Mouse (Mus musculus) kidney, postnatal 0 days (tissue): ENCODE results near the gene Hist1h2ab. TPM values are rescaled to one million over a fixed set of nuclear protein-coding genes. Genes with fewer than 3 reads are reported as not detected.
"Not testable (repeated sequence)": the region's sequence is repeated elsewhere in the genome, so short reads cannot be mapped to it uniquely, and the experiment has no call there.

Source experiments
- ATAC-seq: fragments of 200-750 bp; cut with Nextera tagmentation; replicated peaks from 2 replicates; pipeline ENCODE4 v1.8.0; 2017; ENCODE audit warnings: low read depth, moderate number of reproducible peaks, moderate TSS enrichment, moderate library complexity; ENCODE audit not compliant: low FRiP score
- DNase-seq: peaks from one replicate; pipeline ENCODE4 v3.0.0-alpha.2; 2016; ENCODE audit warnings: low spot score
- H3K27ac ChIP-seq: fragments of 300-500 bp; sonication (generic); 2 replicates; pipeline ENCODE4 v1.5.1; 2014; ENCODE audit warnings: mild to moderate bottlenecking
- H3K27me3 ChIP-seq: fragments of 300-500 bp; sonication (generic); 2 replicates; pipeline ENCODE4 v1.6.1; 2014; ENCODE audit warnings: low read length, mixed read lengths; ENCODE audit not compliant: insufficient read depth
- H3K36me3 ChIP-seq: fragments of 300-500 bp; sonication (generic); 2 replicates; pipeline ENCODE4 v1.6.1; 2014; ENCODE audit warnings: low read length, mixed read lengths; ENCODE audit not compliant: insufficient read depth
- H3K4me1 ChIP-seq: fragments of 300-500 bp; sonication (generic); replicated peaks from 2 replicates; pipeline ENCODE4 v1.6.1; 2014; ENCODE audit warnings: antibody characterized with exemption, low read length, mixed read lengths; ENCODE audit not compliant: insufficient read depth
- H3K4me2 ChIP-seq: fragments of 300-500 bp; sonication (generic); 2 replicates; pipeline ENCODE4 v1.6.1; 2014; ENCODE audit warnings: mild to moderate bottlenecking, low read length, moderate library complexity, mixed read lengths
- H3K4me3 ChIP-seq: fragments of 300-500 bp; sonication (generic); replicated peaks from 2 replicates; pipeline ENCODE4 v1.5.1; 2014; ENCODE audit warnings: low read depth, low read length
- H3K9ac ChIP-seq: fragments of 300-500 bp; sonication (generic); 2 replicates; pipeline ENCODE4 v1.6.1; 2014; ENCODE audit warnings: low read depth, low read length
- H3K9me3 ChIP-seq: fragments of 300-500 bp; sonication (generic); replicated peaks from 2 replicates; pipeline ENCODE4 v1.6.1; 2016; ENCODE audit warnings: low read length, inconsistent platforms, mixed read lengths
- CTCF ChIP-seq: IDR thresholded peaks from 2 replicates; pipeline ENCODE4 v1.5.1; 2016; ENCODE audit warnings: antibody characterized with exemption, low read depth, mild to moderate bottlenecking, moderate library complexity
- WGBS: fragments of 180-500 bp; shearing (Covaris S2); extraction: QIAGEN DNeasy Blood & Tissue Kit; methylation state at CpG from one replicate; pipeline ENCODE4 v1.1.7; 2014; 5-methylcytosine and 5-hydroxymethylcytosine counted together
- polyA plus RNA-seq: library from polyadenylated mRNA; unstranded; fragments of >200 nt; fragmentation: Nextera tagmentation; extraction: Ambion mirVana; gene quantifications from 2 replicates; pipeline ENCODE4 v1.2.1, GENCODE M21; 2015

Gene Hist1h2ab
- polyA plus RNA-seq, 1 experiment from 2014 or later = 26.6 TPM

DNA sequence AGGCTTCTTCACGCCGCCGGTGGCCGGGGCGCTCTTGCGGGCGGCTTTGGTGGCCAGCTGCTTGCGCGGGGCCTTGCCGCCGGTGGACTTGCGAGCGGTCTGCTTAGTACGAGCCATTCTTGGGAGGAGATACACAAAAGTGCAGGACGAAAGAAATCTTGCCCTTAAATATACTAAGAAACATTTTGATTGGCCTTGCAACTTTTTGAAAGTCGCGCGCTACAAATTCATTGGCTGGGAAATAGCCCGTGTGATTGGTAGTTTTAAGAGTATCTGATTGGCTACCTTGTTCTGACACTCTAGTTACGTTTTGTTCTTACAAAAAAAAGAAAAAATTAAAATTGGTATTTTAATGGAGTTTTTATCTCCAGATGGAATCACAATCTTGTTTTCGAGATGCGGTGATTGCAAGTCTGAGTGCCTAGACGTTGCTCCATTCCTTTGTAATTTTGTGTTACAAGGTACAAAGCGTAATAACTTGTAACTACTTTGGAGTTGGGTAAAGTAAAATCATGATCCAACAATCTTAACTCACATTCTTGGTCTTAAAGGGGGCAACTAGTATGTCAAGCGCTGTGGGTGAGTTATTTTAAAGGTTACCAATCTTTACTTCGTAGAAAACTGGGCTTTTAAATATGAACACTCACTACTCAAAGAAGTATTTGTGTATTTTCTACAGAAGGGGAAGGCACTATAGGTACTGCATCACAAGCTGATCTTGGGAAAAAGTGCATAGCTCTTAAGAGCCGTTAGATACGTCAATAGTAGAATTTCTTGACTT, 5.4 kb upstream of the Hist1h2ab start, which contains the start of gene Hist1h3c:
Gene Hist1h3c (minus strand): TSS at position 222 of the 781 bp plus-strand sequence.
- Histone ChIP-seq H3K4me1 (peaks cover 11% of the 10 kb centered on the region), H3K27me3 (no peaks in the 10 kb centered on the region), H3K9ac (peak within 1 kb of the TSS; percentile 54), H3K36me3 (no peaks in the 10 kb centered on the region), H3K27ac (peak within 1 kb of the TSS; percentile 96), H3K4me3 (peak within 1 kb of the TSS; percentile 32), H3K9me3 (no peaks in the 10 kb centered on the region), H3K4me2 (peak within 1 kb of the TSS; percentile 60)
- ATAC-seq (peak; percentile 61), DNase-seq (peak; percentile 98)
- WGBS = 1% methylated on average over 22 of the region's 28 CpGs
- no peak for TF ChIP-seq CTCF

DNA sequence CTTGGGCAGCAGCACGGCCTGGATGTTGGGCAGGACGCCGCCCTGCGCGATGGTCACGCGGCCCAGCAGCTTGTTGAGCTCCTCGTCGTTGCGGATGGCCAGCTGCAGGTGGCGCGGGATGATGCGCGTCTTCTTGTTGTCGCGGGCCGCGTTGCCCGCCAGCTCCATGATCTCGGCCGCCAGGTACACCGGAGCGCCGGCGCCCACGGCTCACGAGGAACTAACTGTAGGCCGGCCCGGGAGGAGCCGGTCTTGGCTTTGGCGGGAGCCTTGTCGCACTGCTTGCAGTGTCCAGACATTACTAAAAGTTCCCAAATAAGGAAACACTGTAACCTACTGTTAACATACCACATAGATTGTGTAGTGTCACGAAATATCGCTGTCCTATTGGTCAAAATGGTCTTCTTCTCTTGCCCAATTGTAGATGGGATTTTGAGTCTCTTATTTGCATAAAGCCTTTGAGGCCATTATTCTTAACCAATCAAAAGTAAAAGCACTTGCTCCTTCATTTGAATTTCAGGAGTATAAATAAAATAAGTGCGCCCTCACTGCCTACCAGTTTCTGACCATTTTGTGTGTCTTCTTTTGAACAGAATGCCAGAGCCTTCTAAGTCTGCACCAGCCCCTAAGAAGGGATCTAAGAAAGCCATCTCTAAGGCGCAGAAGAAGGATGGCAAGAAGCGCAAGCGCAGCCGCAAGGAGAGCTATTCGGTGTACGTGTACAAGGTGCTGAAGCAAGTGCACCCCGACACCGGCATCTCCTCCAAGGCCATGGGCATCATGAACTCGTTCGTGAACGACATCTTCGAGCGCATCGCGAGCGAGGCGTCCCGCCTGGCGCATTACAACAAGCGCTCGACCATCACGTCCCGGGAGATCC, 4.5 kb upstream of the Hist1h2ab start, which contains the start of gene Hist1h2bb:
Gene Hist1h2bb (plus strand): TSS at position 534 of the 880 bp plus-strand sequence.
- H3K9me3 ChIP-seq, H3K36me3 ChIP-seq, H3K27me3 ChIP-seq: not testable (repeated sequence)
- Histone ChIP-seq H3K4me2 (peak within 1 kb of the TSS; percentile 60), H3K4me3 (peak within 1 kb of the TSS; percentile 32), H3K27ac (peak within 1 kb of the TSS; percentile 96), H3K9ac (peak within 1 kb of the TSS; percentile 54), H3K4me1 (peaks cover 11% of the 10 kb centered on the region)
- 0 out of 2 replicates have a peak, but pooled peaks have one; percentile 4 for TF ChIP-seq CTCF
- 0% methylated on average over 37 of the region's 58 CpGs for WGBS
- peak; percentile 86 for ATAC-seq
- DNase-seq = peak; percentile 99

DNA sequence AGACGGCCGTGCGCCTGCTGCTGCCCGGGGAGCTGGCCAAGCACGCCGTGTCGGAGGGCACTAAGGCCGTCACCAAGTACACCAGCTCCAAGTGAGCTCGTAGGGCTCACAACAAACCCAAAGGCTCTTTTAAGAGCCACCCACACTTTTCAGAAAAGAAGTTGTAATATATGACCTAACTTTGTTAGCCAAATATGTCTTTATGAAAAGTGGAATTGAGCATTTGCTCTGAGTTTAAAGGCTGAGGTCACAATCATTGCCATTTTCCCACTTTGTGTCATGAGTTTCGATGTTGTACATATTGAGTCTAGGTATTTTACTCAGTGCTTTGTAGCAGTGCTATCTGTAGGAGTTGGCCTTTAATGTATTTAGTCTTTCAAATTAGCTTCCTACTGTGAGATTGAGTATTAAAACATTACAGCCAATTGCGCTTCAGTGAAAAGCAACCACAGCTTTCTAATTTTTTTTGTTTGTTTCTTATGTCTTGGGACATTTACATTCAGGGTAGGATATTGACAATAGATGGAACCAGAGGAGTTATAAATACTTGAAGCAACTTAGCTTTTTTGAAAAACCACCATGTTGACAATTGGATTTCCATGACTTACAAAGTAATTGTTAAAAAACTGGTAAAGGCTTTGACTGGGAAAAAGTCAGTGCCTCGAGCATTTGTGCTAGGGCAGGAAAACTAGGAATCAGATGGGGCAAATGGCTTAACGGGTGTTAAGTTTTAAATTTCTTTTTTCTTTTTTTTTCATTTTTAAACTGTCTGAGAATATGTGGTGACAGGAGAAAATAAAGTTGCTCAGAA, 3.6 kb upstream of the Hist1h2ab start:
- H3K4me3 ChIP-seq = peak overlapping the region; percentile 32
- no peaks in the 10 kb centered on the region for H3K36me3 ChIP-seq
- no peaks in the 10 kb centered on the region for H3K27me3 ChIP-seq
- peak overlapping the region; percentile 60 for H3K4me2 ChIP-seq
- no peaks in the 10 kb centered on the region for H3K9me3 ChIP-seq
- WGBS = 4% methylated on average over 10 of the region's 13 CpGs
- DNase-seq (peak; percentile 39), ATAC-seq (peak; percentile 2; the same call in 1 of the 2 replicates)
- TF ChIP-seq CTCF = no peak
- H3K4me1 ChIP-seq = peaks cover 11% of the 10 kb centered on the region
- peak overlapping the region; percentile 49 for H3K9ac ChIP-seq
- H3K27ac ChIP-seq = peak overlapping the region; percentile 96

DNA sequence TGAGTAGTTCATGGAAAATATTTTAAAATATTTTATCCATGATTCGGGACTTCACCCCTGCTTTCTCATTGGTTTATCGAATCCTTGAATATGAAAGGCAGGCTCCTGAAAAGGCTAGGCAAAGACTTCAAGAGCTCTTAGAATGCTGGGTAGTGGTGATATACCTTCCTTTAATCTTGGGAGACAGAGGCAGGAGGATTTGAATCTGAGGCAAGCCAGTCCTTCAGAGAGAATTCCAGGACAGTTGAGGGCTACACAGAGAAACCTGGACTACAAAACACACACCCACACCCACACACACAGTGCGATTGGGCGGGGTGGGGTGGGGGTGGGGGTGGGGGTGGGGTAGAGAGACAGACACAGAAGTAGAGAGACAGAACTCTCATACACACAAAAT, 3.0 kb upstream of the Hist1h2ab start:
- no peak for ATAC-seq
- no peaks in the 10 kb centered on the region for H3K27me3 ChIP-seq
- H3K4me3 ChIP-seq = no peak overlapping the region
- H3K9ac ChIP-seq = peak overlapping the region; percentile 18; the same call in 1 of the 2 replicates
- H3K27ac ChIP-seq = peak overlapping the region; percentile 55; the same call in 1 of the 2 replicates
- TF ChIP-seq CTCF = no peak
- no peaks in the 10 kb centered on the region for H3K36me3 ChIP-seq
- no peaks in the 10 kb centered on the region for H3K9me3 ChIP-seq
- WGBS = 11% methylated on average over 4 of the region's 4 CpGs
- H3K4me1 ChIP-seq = peaks cover 11% of the 10 kb centered on the region
- DNase-seq = no peak
- H3K4me2 ChIP-seq = peak overlapping the region; percentile 19; the same call in 1 of the 2 replicates

- H3K4me1 ChIP-seq = peaks cover 11% of the 10 kb centered on the region
- no peak overlapping the region for H3K4me2 ChIP-seq
- DNase-seq (no peak), ATAC-seq (no peak)
- 88% methylated on average over 5 of the region's 5 CpGs for WGBS
- H3K27me3 ChIP-seq = no peaks in the 10 kb centered on the region
- no peak for TF ChIP-seq CTCF
- no peak overlapping the region for H3K4me3 ChIP-seq
- H3K9me3 ChIP-seq = no peaks in the 10 kb centered on the region
- no peak overlapping the region for H3K9ac ChIP-seq
- H3K36me3 ChIP-seq = no peaks in the 10 kb centered on the region
- no peak overlapping the region for H3K27ac ChIP-seq
Observed at GRCm38 (mm10) chr13:23749563-23750121, 1.3 kb upstream of the Hist1h2ab start.
